Mouse (Mus musculus): Measurements from ENCODE around the gene Elavl4. TPM values are rescaled to one million over a fixed set of nuclear protein-coding genes. Genes with fewer than 3 reads are reported as not detected.

Elavl4 gene
- not detected for total RNA-seq (2021)
- long read RNA-seq, experiment 1 = 0 reads
- long read RNA-seq, experiment 2 = 0 reads

DNA sequence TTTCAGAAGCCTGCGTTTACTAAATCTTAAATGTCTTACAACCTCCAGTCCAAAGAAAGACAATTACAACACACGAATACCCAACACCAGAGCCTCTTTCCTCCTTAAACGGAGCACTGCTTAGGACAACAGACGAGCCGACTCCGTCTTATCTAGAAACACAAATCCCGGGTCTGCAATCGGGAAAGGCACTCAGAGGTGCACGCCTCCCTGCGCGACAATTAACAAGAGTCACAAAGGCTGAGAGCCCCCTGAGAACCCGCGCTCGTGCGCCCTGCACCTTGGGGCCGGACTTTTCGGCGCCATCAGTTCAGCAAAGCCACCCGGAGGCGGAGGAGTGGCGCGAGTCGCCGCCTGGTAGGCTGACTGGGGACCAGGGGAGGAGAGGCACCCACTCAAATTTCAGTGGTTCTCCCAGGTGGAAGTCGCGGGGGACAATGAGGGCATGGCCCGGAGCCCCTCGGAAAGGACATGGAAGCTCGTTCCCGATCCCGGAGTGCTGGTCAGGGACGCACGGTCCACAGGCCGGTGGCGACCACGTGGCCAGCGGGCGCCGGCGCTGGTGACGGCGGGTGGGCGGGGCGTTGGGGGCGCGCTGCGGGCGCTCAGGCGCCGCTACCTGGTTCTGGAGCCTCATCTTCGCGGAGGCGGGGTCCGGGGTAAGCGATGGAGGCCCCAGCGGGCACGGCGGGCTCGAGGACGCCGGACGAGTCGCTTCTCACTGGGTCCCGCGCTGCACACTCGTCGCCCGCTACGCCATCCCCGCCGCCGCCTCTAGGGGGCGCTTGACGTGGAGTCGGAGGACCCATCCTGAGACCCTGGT, at the start of gene Elavl4:
Gene Elavl4, minus strand, starts transcription at position 732 of the 823 bp plus-strand sequence.
- intact Hi-C loops (cut with DNase I) = no loop called here
- peak in 1 of 2 experiments; percentile 14 for DNase-seq

DNA sequence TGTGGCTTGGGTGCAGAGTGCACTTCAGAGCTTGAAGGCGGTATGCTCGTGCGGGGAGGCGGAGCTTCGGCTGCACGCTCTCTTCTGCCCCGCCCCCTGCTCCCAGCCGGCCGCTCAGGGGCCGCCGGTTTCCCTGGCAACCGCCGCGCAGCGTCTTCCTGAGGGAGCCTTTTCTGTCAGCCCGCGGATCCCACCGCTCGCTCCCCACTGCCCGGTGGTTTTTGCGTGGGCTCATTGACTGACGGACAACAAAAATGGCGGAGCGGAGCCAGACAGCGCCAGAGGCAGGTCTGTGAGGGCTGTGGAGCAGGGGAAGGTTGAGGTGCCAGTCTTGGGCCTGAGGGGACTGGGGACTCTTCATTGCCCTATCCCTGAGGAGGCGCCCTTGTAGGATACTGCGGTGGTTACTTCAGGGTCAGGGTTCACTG, 45.9 kb upstream of the Elavl4 start, which contains the start of gene Agbl4:
Gene Agbl4, plus strand, starts transcription at position 44 of the 428 bp plus-strand sequence.
- DNase-seq = no peak
- intact Hi-C loops (cut with DNase I) = no loop called here

DNA sequence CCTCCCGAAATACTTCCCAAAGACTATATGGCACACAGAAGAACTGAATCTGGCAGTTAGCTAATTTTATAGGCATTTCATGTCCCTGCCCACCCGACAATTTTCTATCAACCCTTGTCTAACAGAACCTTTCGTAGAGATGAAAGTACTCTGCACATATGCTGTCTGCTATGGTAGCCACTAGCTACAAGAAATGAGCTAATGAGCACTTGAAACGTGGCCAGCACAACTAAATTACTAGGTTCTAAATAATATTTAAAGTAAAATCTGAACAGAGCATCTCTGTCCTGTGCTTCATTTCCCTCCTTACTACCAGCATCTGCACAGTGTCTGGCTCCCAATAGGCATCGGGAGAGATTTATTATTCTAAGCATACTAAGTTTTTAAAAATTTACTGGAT, 44.5 kb upstream of the Elavl4 start:
- intact Hi-C loops (cut with DNase I) = no loop called here
- DNase-seq = no peak

DNA sequence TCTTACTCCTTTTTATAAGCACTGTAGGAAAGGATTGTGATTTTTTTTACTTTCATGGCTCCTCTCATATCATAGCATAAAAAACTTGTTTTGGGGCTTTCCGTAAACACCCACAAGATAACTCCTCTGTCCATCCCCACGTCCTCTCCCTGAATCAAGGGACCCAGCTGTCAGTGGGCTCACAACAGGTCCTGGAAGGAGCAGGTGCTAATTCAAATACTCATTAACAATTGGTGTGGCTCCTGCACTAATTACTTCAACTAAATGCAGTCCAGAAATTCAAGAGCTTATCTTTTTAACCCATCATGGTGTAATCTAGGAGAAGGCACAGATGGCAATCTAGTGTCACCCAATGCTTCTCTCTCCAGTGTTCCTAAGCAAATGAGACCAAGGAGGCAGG, 8.9 kb upstream of the Elavl4 start:
- intact Hi-C loops (cut with DNase I) = no loop called here
- no peak for DNase-seq

DNA sequence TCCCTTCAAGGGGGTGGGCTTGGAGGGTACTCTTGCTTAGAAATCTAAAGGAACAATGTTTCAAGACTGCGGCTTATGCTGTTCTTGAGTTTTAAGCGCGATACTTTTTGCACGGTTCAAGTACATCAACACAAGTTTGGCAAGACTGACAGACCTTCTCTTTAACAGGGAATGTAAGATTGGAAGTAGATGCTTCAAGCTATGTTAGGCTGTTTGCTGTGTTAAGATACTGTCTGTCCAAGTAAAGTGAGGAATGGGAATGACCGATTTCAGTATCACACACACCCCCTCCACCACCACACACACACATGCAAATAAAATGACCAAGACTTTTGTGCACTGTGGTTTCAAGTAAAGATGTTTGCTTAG, 276 bp upstream of the Elavl4 start:
- DNase-seq = no peak
- intact Hi-C loops (cut with DNase I) = no loop called here

DNA sequence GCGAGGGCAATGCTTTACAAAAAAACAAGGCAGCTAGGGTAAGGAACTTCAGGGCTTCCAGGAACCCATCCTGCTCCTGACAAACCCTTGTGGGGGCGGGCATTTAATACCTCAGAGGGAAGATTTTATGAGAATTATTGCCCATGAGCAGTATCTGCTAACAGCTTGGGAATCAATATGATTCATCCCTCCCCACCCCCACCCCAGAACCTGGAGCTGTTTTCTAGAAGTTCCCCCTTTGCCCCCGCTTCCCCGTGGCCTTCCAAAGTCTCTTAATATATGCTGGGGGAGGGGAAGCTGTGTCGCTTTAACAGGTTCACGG, 892 bp downstream of the Elavl4 start:
- DNase-seq = no peak
- intact Hi-C loops (cut with DNase I) = no loop called here

DNA sequence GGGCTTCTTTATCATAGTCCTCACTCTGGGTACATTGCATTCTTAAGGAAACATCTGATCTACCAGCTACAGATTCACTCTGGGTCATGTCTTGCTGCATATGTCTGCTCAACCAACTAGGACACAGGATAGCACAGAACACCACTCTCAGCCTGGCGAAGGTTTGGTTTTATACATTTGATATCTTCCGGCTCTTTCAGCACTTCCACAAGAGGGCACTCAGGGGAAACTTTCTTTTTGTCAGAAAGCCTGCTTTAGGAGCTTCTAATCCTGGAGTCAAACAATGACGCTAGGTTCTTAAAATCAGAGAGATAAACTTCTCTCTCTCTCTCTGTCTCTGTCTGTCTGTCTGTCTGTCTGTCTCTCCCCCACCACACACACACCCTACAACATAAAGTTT, 27.8 kb downstream of the Elavl4 start:
- no peak for DNase-seq
- intact Hi-C loops (cut with DNase I) = no loop called here

DNA sequence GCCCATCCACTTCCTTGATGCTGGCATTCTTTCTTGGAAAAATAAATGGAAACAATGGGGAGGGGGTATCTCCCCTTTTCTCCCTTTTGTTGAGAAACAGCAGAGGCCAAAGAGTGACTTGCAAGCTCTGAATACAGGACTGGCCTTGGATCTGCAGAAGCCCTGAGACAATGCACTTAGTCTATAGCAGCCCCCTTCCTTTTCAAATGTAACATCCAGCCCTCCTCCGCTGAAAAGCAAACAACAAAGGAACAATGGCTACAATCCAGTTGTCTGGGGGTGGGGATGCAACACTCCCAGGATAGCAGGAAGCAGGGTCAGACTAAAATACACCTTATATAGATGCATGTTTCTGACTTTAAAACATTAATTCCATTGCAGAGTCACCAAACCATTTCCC, 39.6 kb downstream of the Elavl4 start:
- DNase-seq = no peak
- intact Hi-C loops (cut with DNase I) = no loop called here

DNA sequence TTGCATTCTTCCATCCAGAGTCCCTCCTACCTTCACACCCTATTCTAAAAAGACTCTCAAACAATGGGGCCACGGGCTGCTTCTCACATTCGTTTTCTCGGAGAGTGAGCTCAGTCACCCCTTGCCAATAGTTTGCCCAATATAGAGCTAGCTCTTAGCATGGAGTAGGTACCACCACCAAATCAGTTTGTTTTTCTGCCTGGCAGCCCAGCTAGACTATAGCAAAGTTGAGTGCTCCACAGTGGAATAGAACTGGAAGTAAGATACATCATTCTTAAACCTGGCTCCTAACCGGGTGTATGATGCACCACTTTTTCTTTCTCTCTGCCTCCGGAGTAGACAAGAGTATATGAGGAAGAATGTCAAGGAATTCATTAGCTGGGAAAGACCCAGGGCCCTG, 44.7 kb downstream of the Elavl4 start:
- no peak for DNase-seq
- intact Hi-C loops (cut with DNase I) = no loop called here

DNA sequence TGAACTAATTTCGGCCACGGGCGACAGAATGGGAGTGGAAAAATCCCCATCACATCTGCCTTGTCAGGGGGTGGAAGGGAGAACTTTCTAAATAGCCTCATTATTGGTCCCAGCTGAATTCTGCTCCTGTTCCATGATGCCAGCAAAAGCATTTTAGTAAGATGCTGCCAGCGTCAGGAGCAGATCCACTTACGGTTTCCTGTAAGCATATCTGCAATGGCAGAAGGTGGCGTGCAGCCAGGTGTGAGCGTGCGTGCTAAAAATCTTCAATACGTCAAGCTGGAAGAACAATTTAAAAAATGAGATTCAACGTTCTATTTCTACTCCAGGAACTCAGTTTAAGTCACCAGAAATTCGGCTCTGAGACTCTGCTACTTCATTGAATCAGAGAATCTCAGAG, 45.1 kb downstream of the Elavl4 start:
- DNase-seq = no peak
- intact Hi-C loops (cut with DNase I) = no loop called here

DNA sequence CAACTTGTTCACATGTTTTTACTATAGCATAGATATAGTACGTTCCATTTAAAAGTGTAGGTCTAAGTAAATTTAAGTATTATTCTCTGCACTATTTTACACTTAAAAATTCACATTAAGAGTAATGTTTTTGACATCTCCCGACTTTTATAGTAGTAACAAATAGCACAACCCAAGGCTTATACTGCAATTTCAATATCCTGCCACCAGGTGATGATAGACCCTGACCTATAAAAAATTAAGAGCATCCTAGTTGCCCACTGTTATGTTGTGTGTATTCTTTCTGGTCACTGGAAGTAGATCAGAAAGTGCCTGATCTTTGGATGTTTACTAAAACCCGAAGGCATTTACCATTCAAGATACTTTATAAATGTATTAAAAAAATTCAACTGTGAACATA, 55.9 kb downstream of the Elavl4 start:
- DNase-seq = no peak
- intact Hi-C loops (cut with DNase I) = no loop called here

DNA sequence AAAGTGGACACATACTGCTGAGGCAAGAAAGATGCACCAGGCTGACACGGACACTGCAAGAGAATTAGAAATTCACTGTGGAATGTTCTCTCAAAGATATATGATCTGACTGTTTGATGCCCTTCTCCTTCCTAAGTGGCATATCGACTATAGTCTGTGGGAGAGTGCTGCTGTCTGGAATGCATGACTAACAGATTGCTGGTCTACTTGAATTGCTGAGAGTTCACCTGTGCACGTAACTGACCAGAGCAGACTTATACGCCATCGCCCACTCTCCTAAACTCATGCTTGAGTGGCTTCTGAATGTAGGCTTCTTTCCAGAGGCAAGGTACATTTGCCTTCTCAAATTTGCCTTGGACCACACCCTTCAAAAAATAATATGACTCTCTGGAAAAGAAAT, 58.5 kb downstream of the Elavl4 start:
- no peak for DNase-seq
- intact Hi-C loops (cut with DNase I) = no loop called here

DNA sequence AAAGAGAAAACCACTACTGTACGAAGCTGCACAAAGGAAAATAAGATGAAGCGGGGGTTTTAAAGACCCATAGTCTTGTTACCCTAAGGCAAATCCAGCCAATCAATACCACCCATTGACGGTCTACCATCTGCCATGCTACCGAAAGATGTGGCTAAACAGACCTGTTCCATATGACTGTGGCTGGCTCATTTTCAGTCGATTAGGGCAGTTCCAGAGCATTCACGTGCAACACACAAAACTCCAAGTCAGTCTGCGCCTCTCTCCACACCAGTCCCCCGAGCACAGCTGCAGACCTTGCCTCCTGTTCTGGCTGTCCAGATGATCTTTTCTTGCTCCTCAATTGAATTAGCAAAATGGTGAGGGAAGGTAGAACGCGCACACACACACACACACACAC, 59.2 kb downstream of the Elavl4 start:
- intact Hi-C loops (cut with DNase I) = no loop called here
- DNase-seq = no peak

DNA sequence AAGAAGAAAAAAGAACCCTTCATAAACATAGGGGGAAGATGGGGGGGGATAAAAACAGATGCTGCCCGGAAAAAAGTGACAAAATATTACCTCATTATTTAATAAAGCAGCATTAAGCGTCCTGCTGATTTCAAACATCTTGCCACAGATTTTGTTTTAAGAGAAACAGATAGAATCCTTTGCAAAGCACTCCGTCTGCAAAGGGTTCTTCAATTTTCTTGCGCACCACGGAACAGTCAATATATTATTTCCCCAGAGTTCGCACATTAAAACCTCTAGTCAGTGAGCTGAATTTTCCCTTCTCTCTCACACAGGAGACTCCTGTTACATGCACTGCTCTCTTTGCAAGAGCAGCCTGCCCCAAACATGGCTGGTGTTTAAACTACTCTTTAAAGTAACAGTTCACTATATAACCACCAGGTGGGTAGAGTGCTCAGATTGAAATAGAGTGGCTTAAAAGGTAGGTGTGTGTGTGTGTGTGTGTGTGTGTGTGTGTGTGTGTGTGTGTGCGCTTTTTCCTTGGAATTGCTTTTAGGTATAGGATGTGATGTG, 61.1 kb downstream of the Elavl4 start:
- intact Hi-C loops (cut with DNase I) = no loop called here
- no peak for DNase-seq

DNA sequence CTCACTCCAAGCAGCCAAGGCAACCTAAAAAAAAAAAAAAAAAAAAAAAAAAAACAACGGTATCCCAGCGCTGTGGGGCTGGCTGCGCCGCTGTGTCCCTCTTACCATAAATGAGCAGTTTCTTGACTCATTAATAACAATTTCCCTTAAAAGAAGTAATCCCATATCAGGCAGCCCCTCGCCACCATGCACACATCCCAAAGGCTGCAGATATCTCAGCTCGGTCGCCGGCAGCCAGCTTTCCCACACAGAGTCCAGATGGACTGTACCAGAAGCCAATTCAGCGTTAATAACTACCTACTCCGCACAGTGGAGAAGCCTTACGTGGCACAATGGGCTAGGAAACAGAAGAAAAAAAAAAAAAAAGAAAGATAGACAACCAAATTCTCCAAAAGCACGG, 61.7 kb downstream of the Elavl4 start:
- intact Hi-C loops (cut with DNase I) = no loop called here

DNA sequence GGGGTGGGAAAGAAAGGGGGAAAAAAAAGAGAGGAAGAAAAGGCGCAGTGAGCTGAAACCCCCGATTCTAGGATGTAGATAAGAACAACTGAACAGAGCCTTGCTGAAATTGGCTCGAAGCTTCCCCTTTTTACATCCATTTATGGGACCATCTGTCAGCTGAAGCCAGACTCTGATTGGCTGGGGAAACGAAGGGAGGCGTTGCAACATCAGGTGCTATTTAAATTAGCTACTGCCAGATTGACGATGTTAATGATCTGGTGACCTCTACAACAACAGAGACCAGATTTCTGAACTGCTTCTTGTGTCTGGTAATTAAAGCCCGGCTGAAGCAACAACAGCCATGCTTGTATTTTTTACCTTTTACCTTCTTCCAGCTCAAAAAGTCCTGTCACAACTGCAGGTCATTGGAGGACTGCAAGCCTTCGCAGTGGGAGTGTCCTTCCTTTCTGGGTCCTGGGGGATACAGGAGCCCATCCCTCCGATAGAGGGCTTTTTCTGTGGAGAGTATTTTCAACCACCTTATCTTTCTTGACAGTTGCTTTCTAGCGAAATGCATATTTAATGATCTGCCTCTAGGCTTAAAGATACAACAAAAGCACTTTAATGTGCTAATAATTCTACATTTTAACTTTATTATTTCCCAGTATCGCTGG, 64.2 kb downstream of the Elavl4 start:
- no peak for DNase-seq
- intact Hi-C loops (cut with DNase I) = no loop called here

More for the DNA sequence above, 61.7 kb downstream of the Elavl4 start:
- no peak for DNase-seq

DNA sequence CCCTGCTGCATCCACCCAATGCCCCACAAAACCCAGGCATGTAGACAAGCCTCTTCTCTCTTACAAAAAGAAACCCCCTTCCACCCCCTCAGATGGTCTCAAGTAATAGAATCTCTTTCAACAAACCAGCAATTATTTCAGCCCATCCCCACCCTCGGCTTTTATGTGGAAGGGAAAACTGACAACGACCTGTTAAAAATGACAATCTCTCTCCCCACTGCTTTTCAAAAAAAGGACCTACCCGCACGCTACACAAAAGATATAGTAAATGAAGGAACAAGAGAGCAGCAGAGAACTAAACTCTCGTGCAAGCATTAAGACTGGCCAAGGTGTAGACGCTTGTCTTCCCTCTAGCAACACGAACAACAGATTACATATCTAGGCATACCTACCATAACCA, 64.9 kb downstream of the Elavl4 start:
- no peak for DNase-seq
- intact Hi-C loops (cut with DNase I) = no loop called here

DNA sequence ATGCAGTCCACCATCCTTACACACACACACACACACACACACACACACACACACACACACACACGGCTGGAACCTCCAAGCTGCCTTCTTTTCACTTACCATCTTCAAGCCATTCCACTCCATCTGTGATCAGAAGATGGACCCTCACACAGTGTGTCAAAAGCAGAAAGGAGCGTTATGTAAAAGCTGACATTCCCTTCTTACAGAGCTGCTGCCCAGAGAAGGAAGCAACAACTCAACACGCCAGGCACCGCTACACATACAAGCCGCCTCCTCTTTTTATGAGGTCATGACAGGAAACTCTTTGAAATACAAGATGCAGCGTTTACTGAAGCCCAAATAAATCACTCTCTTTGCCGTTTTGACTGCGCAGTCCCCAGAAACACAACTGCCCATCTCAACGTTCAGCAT, 65.3 kb downstream of the Elavl4 start:
- DNase-seq = no peak
- intact Hi-C loops (cut with DNase I) = no loop called here

DNA sequence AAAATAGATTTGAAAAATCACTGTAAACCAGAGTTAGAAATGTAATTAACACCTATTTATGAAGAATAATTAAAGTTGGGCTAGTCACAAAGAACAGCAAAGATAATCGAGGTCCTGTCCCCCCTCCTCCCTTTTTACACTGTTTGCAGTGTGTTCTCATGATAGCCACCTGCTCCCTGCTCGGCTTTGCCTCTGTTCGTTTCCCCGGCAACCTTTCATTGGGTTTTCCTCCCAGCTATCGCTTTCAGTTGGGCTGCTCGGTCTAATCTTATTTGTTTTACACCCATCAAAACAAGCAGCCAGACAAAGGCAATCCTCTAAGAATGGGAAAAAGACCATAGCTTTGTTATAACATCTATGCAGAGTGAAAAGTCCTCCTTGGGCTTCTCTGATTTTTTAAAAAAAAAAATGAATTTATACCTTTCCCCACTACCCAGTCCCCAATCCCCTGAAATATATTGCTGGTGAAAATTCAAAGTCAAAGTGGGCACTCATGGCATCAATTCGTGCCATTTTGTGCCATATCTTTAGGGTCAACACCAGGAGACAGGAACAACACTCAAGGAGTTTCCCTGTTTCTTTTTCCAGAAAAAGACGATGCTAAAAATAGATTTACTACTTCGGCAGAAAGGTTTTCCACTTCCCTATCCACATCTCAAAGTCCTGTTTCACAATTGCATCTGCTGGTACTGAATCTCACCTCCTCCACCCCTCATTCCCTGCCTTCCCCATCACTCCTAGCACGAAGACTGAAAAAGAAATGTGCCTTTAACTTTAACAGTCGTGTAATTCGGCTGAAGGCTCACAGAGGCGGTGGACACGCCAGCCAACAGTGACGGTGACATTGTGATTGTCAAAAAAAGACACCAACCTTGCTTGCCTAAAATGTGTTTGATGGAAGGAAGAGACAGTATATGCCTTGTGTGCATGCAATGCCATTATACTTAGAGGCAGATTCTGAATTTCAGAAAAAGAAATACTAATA, 66.1 kb downstream of the Elavl4 start:
- intact Hi-C loops (cut with DNase I) = no loop called here
- no peak for DNase-seq

DNA sequence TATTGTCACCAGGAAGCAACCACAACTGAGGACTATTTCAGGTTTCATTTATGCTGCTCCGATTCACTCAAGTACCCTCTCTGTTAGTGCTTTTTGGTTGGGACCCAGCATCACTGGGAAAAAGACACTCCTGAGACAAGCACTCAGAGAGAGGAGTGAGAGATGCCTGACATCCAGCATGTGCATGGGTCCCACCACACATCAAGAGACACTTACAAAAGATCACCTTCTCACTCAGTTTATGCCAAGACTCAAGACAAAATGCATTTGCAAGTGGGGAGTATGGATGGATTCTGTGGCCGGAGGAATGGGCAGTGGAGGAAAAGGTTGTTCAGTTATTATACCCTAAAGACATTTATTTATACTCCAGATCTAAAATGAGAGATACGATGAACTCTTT, 67.3 kb downstream of the Elavl4 start:
- no peak for DNase-seq
- intact Hi-C loops (cut with DNase I) = no loop called here

DNA sequence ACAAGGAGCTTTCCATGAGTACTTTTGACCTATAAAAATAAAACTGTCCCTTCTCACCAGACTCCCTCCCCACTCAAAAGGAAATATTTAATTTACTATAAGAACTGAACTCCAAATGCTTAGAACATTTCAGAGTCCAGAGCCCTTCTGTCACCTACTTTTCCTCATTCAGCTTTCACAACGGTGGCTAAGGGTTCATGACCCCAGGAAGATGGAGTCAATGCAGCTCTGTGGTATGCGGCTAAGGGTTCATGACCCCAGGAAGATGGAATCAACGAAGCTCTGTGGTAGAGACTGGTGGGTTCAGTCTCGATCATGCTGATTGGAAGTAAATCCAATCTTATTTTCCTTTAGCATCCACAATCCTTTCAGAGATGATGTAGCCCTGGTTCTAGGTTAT, 81.7 kb downstream of the Elavl4 start:
- DNase-seq = no peak
- intact Hi-C loops (cut with DNase I) = no loop called here
